Mouse (Mus musculus) midbrain, embryonic 14.5 days (tissue): Measurements from ENCODE around the gene Crispld2. TPM values are rescaled to one million over a fixed set of nuclear protein-coding genes. Genes with fewer than 3 reads are reported as not detected.

Experiments
- ATAC-seq: fragments of 200-750 bp; cut with Nextera tagmentation; 2 replicates; pipeline ENCODE4 v1.8.0; 2017; ENCODE audit warnings: moderate number of reproducible peaks, moderate library complexity; ENCODE audit not compliant: low FRiP score, low TSS enrichment
- DNase-seq: peaks from one replicate; pipeline ENCODE4 v3.0.0-alpha.2; 2015
- H3K27ac ChIP-seq: fragments of 300-500 bp; sonication (generic); replicated peaks from 2 replicates; pipeline ENCODE4 v1.5.1; 2014; ENCODE audit warnings: mild to moderate bottlenecking, low read depth, low read length, moderate library complexity
- H3K27me3 ChIP-seq: fragments of 300-500 bp; sonication (generic); 2 replicates; pipeline ENCODE4 v1.6.1; 2014; ENCODE audit warnings: low read length, control low read depth, mixed read lengths; ENCODE audit not compliant: control insufficient read depth, insufficient read depth
- H3K36me3 ChIP-seq: fragments of 300-500 bp; sonication (generic); 2 replicates; pipeline ENCODE4 v1.6.1; 2014; ENCODE audit warnings: low read length, control low read depth; ENCODE audit not compliant: control insufficient read depth, insufficient read depth
- H3K4me1 ChIP-seq: fragments of 300-500 bp; sonication (generic); 2 replicates; pipeline ENCODE4 v1.6.1; 2014; ENCODE audit warnings: mild to moderate bottlenecking, antibody characterized with exemption, low read length, control low read depth; ENCODE audit not compliant: control insufficient read depth, insufficient read depth
- H3K4me2 ChIP-seq: fragments of 300-500 bp; sonication (generic); 2 replicates; pipeline ENCODE4 v1.6.1; 2014; ENCODE audit warnings: mild to moderate bottlenecking, low read length, moderate library complexity
- H3K4me3 ChIP-seq: fragments of 300-500 bp; sonication (generic); replicated peaks from 2 replicates; pipeline ENCODE4 v1.5.1; 2014; ENCODE audit warnings: low read depth, low read length
- H3K9ac ChIP-seq: fragments of 300-500 bp; sonication (generic); replicated peaks from 2 replicates; pipeline ENCODE4 v1.6.1; 2014; ENCODE audit warnings: mild to moderate bottlenecking, low read length, moderate library complexity
- H3K9me3 ChIP-seq: fragments of 300-500 bp; sonication (generic); 2 replicates; pipeline ENCODE4 v1.6.1; 2016; ENCODE audit warnings: low read length, control low read depth, mixed read lengths; ENCODE audit not compliant: control insufficient read depth
- WGBS: fragments of 180-500 bp; shearing (Covaris S2); extraction: QIAGEN DNeasy Blood & Tissue Kit; methylation state at CpG from one replicate; pipeline ENCODE4 v1.1.7; 2014; 5-methylcytosine and 5-hydroxymethylcytosine counted together
- polyA plus RNA-seq: library from polyadenylated mRNA; unstranded; fragments of >200 nt; fragmentation: Nextera tagmentation; extraction: Ambion mirVana; gene quantifications from 2 replicates; pipeline ENCODE4 v1.2.1, GENCODE M21; 2014

Crispld2 gene
- polyA plus RNA-seq, 1 experiment from 2014 or later, result 1.1 TPM

GRCm38 (mm10) chr8:120042542-120043312, 50.5 kb downstream of the Crispld2 start:
- Histone ChIP-seq H3K4me3 (no peak overlapping the region), H3K4me1 (no peaks in the 10 kb centered on the region), H3K4me2 (no peak overlapping the region), H3K36me3 (no peaks in the 10 kb centered on the region), H3K9me3 (no peaks in the 10 kb centered on the region), H3K9ac (no peak overlapping the region), H3K27ac (no peak overlapping the region), H3K27me3 (no peaks in the 10 kb centered on the region)
- DNase-seq (no peak), ATAC-seq (no peak)
- 77% methylated on average over 10 of the region's 10 CpGs for WGBS

DNA sequence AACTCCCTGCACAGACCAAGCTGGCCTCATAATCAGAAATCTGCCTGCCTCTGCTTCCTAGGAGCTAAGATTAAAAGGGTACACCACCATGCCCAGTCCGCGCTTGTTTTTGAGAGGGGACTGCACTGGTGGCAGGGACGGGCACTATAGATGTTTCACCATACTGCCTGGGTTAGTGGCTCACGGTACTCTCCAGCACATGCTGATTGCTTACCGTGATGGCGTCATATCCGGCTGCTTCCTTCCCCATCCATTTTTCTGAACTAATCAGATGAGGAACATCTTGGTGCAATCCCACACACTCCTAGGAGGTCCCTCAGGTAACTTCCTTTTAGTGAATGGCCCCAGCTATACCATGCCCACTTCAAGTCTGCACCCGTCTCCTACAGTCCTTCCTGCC, 52.7 kb downstream of the Crispld2 start:
- H3K4me2 ChIP-seq, result no peak overlapping the region
- no peaks in the 10 kb centered on the region for H3K36me3 ChIP-seq
- no peaks in the 10 kb centered on the region for H3K9me3 ChIP-seq
- ATAC-seq, result no peak
- DNase-seq, result no peak
- no peaks in the 10 kb centered on the region for H3K27me3 ChIP-seq
- H3K4me1 ChIP-seq, result no peaks in the 10 kb centered on the region
- WGBS, result 89% methylated on average over 8 of the region's 8 CpGs
- no peak overlapping the region for H3K4me3 ChIP-seq
- H3K27ac ChIP-seq, result no peak overlapping the region
- H3K9ac ChIP-seq, result no peak overlapping the region

DNA sequence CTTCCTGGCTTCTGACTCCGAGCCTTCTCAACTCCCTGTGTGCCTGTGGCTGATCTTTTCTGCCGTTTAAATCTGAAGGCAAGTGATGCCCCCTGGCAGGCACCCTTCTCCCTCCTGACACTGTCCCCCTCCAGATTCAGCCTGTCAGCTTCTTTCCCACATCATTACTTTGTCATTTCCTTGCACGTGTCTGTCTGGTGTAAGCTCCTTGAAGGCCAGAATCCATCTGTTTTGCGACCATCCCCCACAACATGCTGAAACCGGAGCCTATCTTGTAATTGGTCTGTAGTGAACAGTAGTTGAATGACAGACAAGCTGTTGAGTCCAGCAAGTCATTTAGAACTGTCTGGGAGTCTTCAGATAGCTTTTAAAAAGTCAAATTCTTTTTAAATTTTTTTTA, 53.2 kb downstream of the Crispld2 start:
- WGBS, result 77% methylated on average over 5 of the region's 5 CpGs
- H3K27ac ChIP-seq, result no peak overlapping the region
- no peaks in the 10 kb centered on the region for H3K36me3 ChIP-seq
- ATAC-seq (no peak), DNase-seq (no peak)
- no peaks in the 10 kb centered on the region for H3K4me1 ChIP-seq
- H3K4me3 ChIP-seq, result no peak overlapping the region
- H3K27me3 ChIP-seq, result no peaks in the 10 kb centered on the region
- no peak overlapping the region for H3K4me2 ChIP-seq
- no peaks in the 10 kb centered on the region for H3K9me3 ChIP-seq
- no peak overlapping the region for H3K9ac ChIP-seq

- H3K36me3 ChIP-seq, result no peaks in the 10 kb centered on the region
- no peak overlapping the region for H3K9ac ChIP-seq
- no peaks in the 10 kb centered on the region for H3K27me3 ChIP-seq
- no peak overlapping the region for H3K4me3 ChIP-seq
- H3K27ac ChIP-seq, result no peak overlapping the region
- no peaks in the 10 kb centered on the region for H3K9me3 ChIP-seq
- H3K4me2 ChIP-seq, result no peak overlapping the region
- ATAC-seq (no peak), DNase-seq (no peak)
- 72% methylated on average over 14 of the region's 14 CpGs for WGBS
- no peaks in the 10 kb centered on the region for H3K4me1 ChIP-seq
These were observed 54.2 kb downstream of the Crispld2 start for GRCm38 (mm10) chr8:120046258-120047020.

- H3K4me1 ChIP-seq, result no peaks in the 10 kb centered on the region
- no peak for DNase-seq
- no peak overlapping the region for H3K9ac ChIP-seq
- no peak overlapping the region for H3K27ac ChIP-seq
- H3K36me3 ChIP-seq, result no peaks in the 10 kb centered on the region
- no peak overlapping the region for H3K4me2 ChIP-seq
- H3K27me3 ChIP-seq, result no peaks in the 10 kb centered on the region
- H3K9me3 ChIP-seq, result no peaks in the 10 kb centered on the region
- ATAC-seq, result no peak
- no peak overlapping the region for H3K4me3 ChIP-seq
- WGBS, result 87% methylated on average over 13 of the region's 13 CpGs
These were observed 57.7 kb downstream of the Crispld2 start for GRCm38 (mm10) chr8:120049949-120050348.

- no peaks in the 10 kb centered on the region for H3K9me3 ChIP-seq
- H3K4me1 ChIP-seq, result no peaks in the 10 kb centered on the region
- 88% methylated on average over 10 of the region's 10 CpGs for WGBS
- no peak overlapping the region for H3K9ac ChIP-seq
- H3K27ac ChIP-seq, result no peak overlapping the region
- ATAC-seq, result no peak
- H3K27me3 ChIP-seq, result no peaks in the 10 kb centered on the region
- H3K4me2 ChIP-seq, result no peak overlapping the region
- DNase-seq, result no peak
- H3K4me3 ChIP-seq, result no peak overlapping the region
- H3K36me3 ChIP-seq, result no peaks in the 10 kb centered on the region
These were observed 58.1 kb downstream of the Crispld2 start for GRCm38 (mm10) chr8:120050376-120050775.

GRCm38 (mm10) chr8:120051006-120051405, 58.8 kb downstream of the Crispld2 start:
- Histone ChIP-seq H3K27ac (no peak overlapping the region), H3K27me3 (no peaks in the 10 kb centered on the region), H3K9me3 (no peaks in the 10 kb centered on the region), H3K4me1 (no peaks in the 10 kb centered on the region), H3K36me3 (no peaks in the 10 kb centered on the region), H3K4me2 (no peak overlapping the region), H3K9ac (no peak overlapping the region), H3K4me3 (no peak overlapping the region)
- ATAC-seq (no peak), DNase-seq (no peak)
- 77% methylated on average over 4 of the region's 4 CpGs for WGBS

GRCm38 (mm10) chr8:120051908-120052307, 59.7 kb downstream of the Crispld2 start:
- H3K4me2 ChIP-seq, result no peak overlapping the region
- H3K27me3 ChIP-seq, result no peaks in the 10 kb centered on the region
- peaks cover 4% of the 10 kb centered on the region; the same call in 1 of the 2 replicates for H3K9me3 ChIP-seq
- H3K4me3 ChIP-seq, result no peak overlapping the region
- H3K4me1 ChIP-seq, result no peaks in the 10 kb centered on the region
- 91% methylated on average over 4 of the region's 4 CpGs for WGBS
- no peaks in the 10 kb centered on the region for H3K36me3 ChIP-seq
- ATAC-seq (no peak), DNase-seq (no peak)
- no peak overlapping the region for H3K27ac ChIP-seq
- no peak overlapping the region for H3K9ac ChIP-seq

GRCm38 (mm10) chr8:120052318-120052717, 60.1 kb downstream of the Crispld2 start:
- Histone ChIP-seq H3K27me3 (no peaks in the 10 kb centered on the region), H3K9me3 (peaks cover 4% of the 10 kb centered on the region; the same call in 1 of the 2 replicates), H3K4me2 (no peak overlapping the region), H3K4me3 (no peak overlapping the region), H3K9ac (no peak overlapping the region), H3K27ac (no peak overlapping the region), H3K4me1 (no peaks in the 10 kb centered on the region), H3K36me3 (no peaks in the 10 kb centered on the region)
- ATAC-seq, result no peak
- 87% methylated on average over 8 of the region's 8 CpGs for WGBS
- DNase-seq, result no peak
